Mouse (Mus musculus) urinary bladder, adult 2 months (tissue): Measurements from ENCODE around the gene Rpl9-ps1. TPM values are rescaled to one million over a fixed set of nuclear protein-coding genes. Genes with fewer than 3 reads are reported as not detected.

ENCODE experiments used
- DNase-seq: peaks from one replicate; pipeline ENCODE4 v3.0.0; 2022; ENCODE audit warnings: low spot score
- polyA plus RNA-seq: library from polyadenylated mRNA; depleted of rRNA; stranded (reverse); fragments of >200 nt; gene quantifications from 2 replicates; pipeline ENCODE4 v1.2.3, GENCODE M21; 2012; rRNA removed

The Rpl9-ps1 gene
- polyA plus RNA-seq, result not detected in 2 replicates

DNA sequence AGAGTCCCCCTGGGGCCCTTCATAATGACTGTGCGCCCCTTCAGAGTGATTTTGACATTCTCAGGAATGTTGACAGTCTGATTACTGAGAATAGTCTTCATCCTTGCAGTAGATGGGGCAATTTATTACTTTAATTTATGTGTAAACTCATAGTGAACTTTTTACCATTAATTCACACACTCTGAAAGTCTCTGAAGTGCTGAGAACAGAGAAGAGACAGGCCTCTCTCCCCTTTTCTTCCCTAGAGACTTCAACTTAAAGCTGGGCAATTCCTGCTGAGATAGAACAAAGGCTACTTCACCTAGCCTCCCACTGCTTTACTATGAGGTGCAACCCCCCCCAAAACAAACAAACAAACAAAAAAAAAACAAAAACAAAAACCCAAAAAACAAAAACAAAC, at the start of gene Rpl9-ps1:
Rpl9-ps1 (minus strand) TSS at position 101 of the 400 bp plus-strand sequence.
- no peak for DNase-seq

DNA sequence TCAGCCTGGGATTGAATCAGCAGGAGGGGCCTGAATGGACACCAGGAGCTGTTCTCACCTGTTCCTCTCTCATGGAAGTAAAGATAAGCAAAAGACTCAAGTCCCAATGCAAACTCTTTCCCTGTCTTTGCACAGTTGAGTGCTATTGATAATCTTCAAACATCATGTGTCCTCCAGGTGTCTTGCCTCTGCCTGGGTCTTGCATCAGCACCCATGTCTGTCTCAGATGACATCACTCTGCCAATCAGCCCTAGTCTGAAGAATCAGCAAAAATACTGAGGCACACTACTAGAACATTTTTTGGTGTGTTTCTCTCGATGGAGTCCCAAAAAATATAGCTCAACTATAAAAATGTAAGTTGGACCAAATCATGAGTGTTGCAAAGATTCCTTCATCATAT, 46.6 kb upstream of the Rpl9-ps1 start:
- DNase-seq, result no peak

DNA sequence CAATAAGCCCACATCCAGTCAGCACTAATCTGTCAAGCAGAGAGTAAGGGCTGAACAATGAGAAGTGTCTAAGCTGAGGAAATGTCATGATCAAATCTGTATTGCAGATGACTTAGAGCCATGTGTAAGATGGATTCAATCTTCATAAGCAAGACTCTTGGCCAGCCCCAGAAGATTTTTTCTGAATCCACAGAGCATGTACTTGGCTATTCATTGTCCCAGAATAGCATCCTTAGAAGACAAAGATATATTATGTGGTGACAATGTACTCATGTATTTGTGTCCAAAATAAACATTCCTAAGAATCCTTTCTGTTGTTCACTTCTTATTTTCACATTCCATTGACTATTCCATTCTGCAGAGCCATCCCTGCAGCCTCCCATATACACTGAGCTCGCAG, 44.5 kb upstream of the Rpl9-ps1 start:
- no peak for DNase-seq

DNA sequence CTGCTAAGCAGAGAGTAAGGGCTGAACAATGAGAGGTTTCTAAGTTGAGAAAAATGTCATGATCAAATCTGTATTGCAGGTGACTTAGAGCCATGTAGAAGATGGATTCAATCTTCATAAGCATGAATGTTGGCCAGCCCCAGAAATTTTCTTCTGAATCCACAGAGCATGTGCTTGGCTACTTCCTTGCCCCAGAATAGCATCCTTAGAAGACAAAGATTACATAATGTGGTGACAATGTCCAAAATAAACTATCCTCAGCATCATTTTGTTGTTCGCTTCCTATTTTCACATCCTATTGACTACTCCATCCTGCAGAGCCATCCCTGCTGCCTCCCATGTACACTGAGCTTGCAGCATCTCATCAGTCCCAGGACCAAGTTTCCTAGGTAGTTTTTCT, 30.2 kb upstream of the Rpl9-ps1 start:
- DNase-seq, result no peak

DNA sequence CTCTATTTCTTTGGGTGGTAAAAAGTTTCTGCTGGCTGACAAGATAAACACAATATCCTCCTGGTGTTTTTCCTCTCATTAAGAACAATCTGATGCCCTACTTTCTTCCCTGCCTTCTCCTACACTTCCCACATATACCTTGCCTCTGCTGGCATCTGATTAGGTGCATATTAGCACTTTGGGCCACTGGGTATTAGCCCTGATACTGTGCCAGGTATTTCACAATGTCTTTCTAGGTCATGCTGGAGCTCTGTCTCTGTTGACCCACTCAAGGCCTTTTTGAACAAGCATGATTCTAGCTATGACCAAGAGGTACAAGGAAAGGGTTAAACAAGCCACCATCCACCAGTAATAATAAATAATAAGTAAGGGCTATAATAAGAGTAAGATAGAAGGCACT, 26.3 kb upstream of the Rpl9-ps1 start:
- DNase-seq, result no peak

DNA sequence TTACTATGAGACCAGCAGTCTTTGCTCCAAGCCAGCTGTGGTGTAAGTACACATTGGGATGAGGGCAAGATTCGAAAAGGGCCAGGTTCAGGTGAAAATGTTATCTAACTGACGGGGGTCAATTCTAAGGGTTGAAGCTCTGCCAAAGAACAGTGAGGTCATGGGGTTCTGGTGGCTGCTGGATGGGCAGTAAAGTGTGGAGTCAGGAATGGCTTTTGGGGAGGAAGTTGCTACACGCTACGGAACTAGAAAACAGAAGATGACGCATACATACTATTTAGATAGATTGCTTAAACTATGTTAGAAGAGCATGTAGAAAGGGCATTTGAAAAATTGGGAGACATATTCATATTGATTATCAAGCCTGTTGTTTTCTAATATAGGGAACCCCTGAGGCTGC, 18.1 kb upstream of the Rpl9-ps1 start:
- no peak for DNase-seq

DNA sequence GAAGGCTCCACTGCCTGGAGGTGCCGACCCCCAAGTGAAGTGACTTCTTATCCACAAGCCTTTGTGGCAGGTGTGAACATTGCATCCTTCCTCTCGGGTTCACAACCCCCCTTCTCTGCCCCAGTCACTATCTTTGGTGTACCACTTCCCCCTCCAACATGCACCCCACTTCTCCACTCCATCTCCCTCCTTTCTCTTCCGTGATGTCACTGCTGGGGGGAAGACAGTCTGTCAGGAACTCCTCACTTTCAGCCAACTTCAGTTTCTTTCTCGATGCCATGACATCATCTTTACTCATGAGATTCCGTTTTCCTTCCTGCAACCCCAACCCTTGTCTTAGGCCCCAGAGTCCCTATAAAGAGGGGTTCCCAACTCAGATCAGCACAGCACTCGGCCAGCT, 16.8 kb upstream of the Rpl9-ps1 start, which contains the start of gene Ccl4:
Ccl4 (plus strand) TSS at position 381 of the 400 bp plus-strand sequence.
- no peak for DNase-seq

DNA sequence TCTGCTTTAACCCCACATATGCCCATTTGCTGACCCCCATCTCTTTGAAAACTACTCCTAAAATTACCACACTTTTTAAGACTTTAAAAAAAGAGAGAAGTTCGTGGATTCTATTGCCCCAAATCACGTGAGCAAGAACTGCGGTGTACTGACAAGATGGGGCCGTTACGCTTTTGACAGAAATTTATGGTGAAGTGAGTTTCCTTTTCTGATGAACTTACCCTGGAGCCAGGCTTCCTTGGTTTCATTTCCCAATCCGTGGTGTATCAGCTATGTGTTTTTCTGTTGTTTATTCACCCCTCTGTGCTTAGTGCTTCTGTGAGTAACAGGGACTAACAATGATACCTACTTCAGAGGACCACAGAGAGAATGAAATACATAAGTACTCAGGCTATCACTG, 13.4 kb upstream of the Rpl9-ps1 start:
- no peak for DNase-seq

DNA sequence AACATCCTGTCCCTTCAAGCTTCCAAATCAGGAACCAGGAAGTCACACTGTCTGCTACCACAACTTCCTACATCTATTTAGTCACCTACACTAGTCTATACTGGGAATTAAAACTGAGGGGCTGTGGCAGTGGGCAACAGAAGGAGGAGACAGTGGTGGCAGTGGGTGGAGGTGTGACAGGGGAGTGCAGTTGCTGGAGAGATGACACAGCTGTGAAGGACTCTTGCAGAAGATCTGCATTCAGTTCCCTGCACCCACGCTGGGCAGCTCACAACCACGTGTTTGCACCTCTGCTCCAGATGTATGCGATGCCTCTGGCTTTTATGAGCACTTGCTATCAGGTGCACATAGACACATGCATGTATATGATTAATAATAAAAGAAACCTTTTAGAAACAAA, 12.1 kb upstream of the Rpl9-ps1 start:
- DNase-seq, result no peak

DNA sequence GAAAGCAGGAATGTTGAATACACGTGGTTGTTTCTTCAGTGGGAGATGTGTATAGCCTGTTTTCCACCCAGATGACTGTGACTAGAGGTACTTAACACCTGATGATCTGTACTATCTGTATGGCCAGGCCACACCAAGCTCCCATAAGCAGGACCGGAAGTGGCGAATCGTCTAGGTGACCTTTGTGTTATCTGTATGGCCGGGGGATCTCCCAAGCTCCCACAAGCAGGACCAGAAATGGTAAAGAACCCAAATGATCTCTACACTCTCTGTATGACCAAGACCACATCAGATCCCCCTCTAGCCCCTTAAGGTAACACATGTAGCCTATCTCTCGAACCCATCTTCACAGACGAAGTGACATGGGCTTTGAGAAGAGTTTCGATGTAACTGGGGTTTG, 9.2 kb upstream of the Rpl9-ps1 start:
- no peak for DNase-seq

DNA sequence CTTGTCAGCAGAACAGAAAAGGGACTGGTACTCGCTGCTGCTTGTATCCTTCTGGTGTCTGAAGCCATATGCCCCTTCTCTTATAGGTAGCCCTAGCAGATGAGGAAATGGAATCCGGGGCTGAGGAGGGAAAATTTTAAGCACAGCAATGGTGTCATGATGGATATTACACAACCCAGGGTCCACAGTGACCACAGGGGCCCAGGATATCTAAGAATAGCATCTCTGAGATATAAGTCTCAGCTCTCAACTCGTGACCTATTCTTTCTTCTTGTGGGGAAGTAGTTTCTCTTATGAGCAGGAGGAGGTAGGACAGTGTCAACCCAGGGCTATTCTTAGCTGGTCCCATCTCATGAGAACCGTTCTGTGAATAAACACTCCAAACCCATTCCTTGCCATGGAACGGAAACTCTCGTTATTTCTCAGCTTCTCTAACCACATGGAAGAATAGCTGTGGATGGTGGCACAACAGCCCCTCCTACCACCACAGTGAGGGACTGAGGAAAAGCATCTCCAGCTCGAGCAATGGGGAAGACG, 4.0 kb upstream of the Rpl9-ps1 start, which contains the start of gene Ccl3:
Ccl3 (minus strand) TSS at position 51 of the 537 bp plus-strand sequence.
- no peak for DNase-seq

DNA sequence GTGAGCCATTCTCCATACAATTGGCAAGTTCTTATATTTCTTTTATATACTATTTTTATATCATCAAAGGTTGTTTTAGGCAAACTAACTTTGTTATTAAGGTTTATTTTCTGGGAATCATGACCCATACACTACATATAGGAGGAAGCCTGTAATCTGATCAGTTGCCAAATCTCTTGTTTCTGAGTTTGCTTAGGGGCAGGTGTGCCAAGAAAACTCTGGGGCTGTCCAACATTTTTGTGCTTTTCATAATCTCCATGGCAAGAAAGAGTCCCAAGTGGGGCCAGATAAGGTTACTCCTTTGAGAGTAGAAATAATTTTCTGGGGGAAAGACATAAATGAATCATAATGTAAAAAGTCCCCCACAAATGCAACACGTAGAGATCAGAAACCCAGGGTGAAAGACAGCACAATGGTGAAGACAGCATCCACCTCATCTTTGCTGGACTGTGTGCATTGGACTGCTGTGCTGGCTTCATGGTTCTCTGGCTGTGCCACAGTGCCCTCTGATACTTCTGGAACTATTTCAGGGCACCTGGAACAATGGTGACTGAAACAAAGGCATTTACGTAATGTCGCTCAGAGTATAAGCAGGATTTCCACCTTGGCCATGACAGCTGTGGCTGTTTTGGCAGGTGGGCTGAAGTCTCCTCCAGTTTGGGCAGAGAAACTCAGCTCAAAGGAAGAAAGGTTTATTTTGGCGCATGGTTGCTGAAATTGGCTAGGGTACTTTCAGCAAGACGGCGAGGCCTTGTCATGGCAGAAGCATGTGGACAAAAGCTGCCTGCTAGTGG, 1.1 kb upstream of the Rpl9-ps1 start:
- DNase-seq, result no peak

DNA sequence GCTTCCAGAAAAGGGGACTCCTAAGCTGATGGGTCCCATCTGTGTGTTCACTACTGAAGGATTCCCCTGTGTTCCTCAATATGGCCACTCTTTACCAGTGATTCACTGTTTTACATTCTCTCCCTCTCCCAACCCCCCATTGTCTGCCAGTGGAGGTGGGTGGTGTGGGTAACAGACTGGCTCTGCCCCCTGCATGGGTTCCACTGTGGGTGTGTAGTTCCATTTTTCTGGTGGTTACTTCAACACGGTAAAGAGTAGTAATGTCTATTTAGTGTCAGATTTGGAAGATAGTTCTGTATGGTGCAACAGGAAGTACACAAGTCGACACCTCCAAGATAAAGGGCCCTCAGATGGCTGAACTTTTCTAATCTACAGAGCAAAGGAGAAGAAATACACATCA, 4.2 kb downstream of the Rpl9-ps1 start:
- DNase-seq, result no peak

DNA sequence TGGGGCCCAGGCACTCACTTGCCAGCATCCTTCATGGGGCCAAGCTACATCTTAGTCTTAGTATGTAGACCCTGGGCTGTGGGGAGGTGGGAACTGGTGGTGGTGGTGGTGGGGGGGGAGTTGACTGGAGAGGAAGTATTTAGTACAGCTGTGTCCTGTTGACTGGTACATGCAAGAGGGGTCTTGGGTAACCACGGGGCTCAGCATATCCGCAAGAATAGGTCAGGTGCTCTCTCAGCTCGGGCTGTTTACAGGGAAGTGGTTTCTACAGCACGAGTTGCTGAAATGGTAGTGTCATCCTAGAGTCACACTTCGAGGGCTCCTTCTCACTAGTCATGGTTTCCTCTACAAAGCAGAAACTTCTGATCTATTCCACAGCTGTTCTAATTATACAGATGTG, 5.3 kb downstream of the Rpl9-ps1 start:
- no peak for DNase-seq

DNA sequence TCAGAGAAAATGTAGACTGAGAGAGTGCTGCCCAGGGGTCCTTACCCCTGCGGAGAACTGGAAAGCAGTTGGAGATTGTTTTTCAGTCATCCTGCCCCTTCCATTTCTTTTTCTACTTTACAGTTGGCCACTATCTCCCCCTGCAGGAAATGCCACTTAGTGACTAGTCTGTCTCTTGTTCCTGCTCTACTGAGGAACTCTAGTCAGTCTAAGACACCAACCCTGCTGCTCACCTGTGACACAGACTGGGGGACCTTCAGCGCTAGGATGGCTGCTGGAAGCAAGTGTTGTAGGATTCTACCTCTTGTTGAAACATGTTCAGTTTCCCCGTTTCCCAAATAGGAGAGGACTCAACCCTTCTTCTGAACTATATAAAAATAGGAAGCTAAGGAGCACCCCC, 5.9 kb downstream of the Rpl9-ps1 start:
- DNase-seq, result no peak

DNA sequence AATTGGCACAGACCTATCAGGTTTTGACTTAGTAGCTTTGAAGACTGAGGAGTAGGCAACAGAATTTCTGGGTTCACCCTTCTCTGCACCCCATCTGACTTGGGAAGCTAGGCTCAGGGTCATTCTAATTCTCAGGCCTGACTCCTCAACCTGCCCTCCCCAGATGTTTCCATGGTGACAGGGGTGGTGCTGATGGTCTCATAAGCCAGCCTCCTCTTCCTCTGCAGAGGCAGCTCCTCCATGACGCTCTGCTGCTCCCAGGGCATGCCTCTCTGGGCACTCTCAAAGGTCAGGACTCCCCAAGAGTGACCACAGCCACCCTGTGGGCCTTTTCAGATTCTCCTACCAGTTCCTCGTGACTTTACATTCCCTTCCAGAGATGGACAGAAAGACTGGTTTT, 6.5 kb downstream of the Rpl9-ps1 start:
- no peak for DNase-seq

DNA sequence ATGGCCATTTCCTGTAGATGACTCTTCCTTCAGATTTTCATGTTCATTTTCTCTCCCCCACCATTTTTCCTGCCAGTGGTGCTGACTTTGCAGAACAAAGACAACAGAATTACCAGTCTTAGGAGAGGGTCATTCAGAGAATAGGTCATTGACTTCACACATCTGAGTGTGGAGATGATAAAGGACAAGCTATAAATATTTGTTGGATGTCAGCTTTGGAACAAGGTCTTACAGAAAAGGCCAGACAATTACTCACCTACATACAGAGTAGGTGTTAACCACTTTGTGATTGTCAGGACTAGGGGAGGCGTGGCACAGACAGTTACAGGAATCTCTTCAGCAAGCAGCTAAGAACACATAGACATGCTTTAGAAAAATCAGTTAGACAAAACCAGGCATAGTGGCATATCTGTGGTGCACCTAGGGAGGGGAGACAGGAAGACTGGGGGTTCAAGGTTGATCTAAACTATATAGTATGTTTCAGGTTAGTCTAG, 8.6 kb downstream of the Rpl9-ps1 start:
- no peak for DNase-seq

DNA sequence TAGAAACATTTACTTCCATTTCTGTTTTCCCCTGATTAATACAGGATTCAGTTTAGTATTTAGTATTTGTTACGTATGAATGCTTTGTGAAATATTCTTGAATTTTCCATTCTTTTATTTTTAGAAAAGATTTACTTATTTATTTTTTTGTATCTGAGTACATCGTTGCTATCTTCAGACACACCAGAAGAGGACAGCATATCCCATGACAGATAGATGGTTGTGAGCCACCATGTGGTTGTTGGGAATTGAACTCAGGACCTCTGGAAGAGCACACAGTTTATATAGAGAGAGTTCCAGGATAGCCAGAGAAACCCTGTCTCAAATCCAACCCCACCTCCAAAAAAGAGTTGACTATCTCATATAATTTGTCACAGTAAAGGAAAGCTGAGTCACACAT, 10.5 kb downstream of the Rpl9-ps1 start:
- DNase-seq, result no peak

DNA sequence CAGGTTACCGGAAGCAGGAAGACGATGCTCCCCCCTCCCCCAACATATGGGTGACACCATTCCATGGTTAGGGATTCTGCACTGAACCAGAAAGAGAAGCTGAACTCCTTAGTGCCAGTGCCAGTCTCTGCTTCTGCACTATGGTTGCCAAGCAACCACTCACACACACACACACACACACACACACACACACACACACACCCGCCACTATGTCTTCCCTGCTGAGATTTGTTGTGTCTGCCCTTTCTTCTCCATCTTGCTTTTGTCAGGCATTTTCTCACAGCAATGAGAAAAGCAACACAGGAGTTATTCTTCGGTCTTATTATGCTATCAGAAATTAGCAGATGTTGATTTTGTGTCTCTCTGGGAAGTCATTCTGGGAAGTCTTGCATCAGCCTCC, 11.0 kb downstream of the Rpl9-ps1 start:
- DNase-seq, result no peak

DNA sequence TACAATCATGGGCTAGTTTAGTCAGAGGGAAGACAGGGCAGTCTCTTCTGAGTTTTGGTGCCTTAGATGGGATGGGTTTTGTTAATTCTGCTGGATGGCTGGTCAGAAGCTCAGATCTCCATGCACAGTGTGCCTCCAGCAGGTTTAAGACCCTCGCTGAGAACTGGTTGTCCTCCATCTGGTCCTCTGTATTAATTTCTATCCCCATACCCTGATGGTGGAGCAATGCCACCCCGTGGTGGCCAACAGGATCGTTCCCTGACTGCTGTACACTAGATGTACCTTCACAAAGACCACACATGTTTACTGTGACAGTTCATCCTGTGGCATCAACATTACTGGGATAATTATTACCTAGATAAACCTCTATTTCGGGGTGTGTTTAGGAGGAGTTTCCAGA, 12.7 kb downstream of the Rpl9-ps1 start:
- no peak for DNase-seq

DNA sequence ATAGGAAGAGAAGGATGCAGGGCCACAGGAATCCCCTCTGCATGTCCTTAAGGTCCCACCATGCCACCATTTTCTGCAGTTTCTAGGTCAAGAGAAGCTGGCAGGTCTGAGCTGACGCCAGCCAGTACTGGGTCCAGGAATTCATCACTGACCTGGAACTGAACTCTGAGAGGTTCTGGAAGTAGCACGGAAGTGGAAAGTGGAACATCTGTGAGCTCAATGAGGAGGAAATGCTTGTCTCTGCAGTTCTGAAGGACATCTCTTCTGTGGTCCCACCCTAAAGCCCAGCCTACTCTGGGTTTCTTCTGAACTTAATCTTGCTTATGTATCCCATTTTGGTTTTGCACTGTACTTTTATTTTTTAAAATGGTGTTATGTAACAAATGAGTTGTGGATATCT, 14.4 kb downstream of the Rpl9-ps1 start:
- no peak for DNase-seq

DNA sequence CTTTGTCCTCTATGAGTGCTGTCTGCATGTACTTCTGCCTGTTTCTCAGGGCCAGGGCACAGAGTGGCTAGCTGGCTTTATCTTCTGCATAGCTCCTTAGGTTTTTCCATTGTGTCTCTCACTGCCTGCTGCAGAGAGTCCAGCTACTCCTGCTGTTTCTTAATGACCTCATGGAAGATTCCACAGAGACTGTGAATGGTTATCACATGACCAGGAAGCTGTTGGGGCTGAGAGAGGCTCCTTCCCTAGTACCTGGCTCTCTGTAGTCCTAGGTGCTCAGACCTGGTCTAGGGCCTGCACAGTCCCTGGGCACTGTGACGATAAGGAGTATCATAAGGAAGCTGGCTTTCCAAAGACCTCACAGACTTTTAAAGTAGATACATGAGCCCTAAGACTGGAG, 14.8 kb downstream of the Rpl9-ps1 start:
- DNase-seq, result no peak

DNA sequence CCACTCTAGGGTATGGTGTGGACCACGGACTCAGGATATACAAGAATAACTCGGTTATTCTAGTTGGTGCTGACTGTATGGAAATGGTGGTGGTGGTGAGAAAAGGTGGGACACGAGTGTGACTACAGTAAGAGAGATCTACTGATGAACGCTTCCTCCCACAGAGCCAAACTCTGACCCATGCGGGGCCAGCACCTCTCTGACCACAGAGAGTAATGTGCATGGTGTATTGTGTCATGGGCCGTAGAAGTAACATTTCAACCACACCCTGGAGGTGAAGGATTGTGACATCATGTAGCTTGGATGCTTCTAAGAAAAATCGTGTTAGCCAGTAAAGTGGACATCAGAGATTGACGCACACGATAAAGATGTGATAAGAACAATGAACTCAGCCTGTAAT, 16.6 kb downstream of the Rpl9-ps1 start:
- DNase-seq, result no peak

DNA sequence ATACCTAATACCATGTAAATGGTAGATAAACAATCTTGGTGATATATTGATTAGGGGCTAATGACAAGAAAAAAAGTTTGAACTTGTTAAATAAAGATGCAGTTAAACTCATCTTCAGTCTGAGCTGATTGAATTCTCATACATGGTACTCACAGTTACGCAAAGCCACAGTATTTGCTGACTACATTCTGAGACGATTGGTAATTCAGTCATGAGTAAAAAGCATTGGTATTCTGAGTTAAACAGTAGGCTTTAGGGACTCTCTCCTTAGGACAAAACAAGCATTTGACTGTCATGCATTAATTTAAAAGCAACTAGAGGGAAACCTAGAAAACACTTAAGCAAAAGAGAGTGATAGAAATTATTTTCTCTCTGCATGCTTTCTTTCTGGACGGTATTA, 21.8 kb downstream of the Rpl9-ps1 start:
- no peak for DNase-seq
